Mouse (Mus musculus) thymus, adult 2 months (tissue): ENCODE results near the gene Pfkfb3.

Experiments used
- CTCF ChIP-seq: fragments of 200-500 bp; IDR thresholded peaks from 2 replicates; pipeline ENCODE4 v1.5.1; 2012; ENCODE audit warnings: mild to moderate bottlenecking, control low read depth, low read length, moderate library complexity, borderline replicate concordance; ENCODE audit not compliant: control insufficient read depth, poor library complexity, insufficient read depth; ENCODE audit errors: extremely low read depth
- POLR2A ChIP-seq: fragments of 200-500 bp; IDR thresholded peaks from 2 replicates; pipeline ENCODE4 v1.6.1; 2012; ENCODE audit warnings: mild to moderate bottlenecking, low read length, control low read depth, moderate library complexity; ENCODE audit not compliant: control insufficient read depth, poor library complexity, insufficient read depth; ENCODE audit errors: extremely low read depth

DNA sequence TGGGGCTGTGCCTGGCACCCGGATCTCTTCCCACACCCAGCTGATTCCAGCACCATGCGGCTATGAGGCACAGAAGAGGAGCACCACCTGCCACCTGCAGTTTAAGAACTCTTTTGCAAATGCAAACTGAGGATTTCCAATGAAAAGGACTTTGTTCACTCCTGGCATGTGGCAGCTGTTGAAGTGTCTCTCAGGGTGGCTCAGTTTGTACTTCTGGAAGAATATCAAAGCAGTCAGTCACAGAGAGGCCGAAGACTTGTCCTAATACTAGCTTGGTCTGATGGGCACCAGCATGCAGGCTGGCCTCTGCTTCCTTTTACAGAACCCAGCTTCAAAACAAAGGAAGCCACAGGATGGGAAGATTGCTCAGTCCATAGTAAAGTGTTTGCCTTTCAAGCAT is 62.4 kb downstream of the Pfkfb3 start:
- TF ChIP-seq CTCF: no peak
- TF ChIP-seq POLR2A: no peak
